Mouse (Mus musculus) cerebellum, postnatal 14 days (tissue): ENCODE data around the gene Pknox2.

ENCODE experiments used
- DNase-seq, 2 experiments: peaks; one replicate each; pipeline ENCODE4 v3.0.0; 2021; ENCODE audit warnings: mixed read lengths in 2 of 2

The Pknox2 gene

GRCm38 (mm10) chr9:37147359-37147685, at the start of gene Pknox2:
TSS of gene Pknox2 (minus strand) at chr9:37147407.
- DNase-seq, result peak; percentile 94

GRCm38 (mm10) chr9:37188024-37188423, 40.8 kb upstream of the Pknox2 start:
- no peak for DNase-seq

DNA sequence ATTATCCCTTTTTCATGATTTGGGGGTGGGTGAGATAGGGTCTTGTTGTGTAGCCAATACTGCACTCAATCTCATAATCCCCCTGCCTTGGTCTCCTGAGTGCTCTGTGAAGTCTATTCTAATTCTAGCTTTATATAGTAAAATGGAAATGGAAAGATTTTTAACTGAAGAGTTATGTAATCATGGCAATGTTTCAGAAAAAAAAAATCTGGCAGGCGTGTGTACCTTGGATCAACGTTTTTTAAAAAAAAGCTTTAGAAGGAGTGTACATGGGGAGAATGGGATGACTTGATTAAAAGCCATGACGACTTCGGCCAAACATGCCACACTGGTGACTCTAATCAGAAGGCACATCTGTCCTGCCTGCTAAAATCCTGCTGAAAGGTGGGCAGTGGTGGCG, 40.2 kb upstream of the Pknox2 start:
- no peak for DNase-seq

DNA sequence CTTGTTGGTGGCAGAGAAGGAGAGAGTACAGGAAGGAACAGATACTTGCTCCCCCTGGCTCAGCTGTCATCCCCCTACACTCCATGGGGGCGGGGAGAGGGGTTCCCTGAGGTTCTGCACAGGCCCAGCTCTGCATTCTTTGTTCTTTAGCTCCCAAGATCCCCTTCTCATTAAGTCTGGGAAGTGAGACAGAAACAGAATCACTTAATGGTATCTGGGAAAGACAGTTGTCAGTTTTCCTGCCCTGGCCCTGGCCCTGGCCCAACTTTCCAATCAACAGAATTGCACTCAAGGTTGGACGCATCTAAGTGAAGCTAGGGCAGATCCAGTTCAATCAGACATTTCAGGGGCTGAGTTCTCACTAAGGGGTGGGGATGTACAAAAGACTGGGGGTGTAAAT, 36.0 kb upstream of the Pknox2 start:
- no peak for DNase-seq

DNA sequence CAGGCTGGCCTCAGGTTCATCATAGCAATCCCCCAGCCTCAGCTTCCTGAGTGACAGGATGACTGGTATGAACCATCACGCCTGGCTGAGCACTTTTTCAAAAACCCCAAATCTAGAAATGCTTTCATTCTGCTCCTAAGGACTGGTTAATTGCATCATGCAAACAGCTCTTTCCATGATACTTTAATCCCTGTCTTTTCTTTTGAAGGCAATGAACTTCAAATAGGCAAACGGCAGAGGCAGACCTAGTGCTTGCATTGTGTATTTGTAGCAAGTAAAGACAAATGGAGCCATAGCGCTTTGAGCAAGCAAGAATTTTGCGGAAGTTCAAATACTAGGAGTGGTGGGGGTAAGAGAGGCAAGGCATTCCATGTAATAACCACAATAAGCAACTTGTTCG, 34.4 kb upstream of the Pknox2 start:
- DNase-seq, result no peak

DNA sequence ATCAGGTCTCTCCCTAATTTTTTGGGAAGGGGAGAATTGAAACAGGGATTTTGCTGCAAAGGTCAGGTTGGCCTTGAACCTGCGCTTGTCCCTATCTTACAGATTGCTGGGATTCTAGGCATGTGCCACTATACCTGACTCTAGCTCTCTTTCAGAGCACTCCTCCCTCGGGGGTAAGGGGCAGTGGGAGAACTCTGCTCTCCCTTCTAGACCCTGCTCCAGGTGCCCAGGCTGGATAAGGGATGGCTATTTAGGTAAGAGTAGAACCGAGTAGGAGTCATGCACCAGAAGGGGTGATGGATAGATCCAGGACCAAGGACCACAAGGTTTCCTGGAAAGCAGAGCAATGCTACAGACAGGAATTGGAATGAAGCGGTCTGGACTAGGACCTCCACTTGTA, 32.4 kb upstream of the Pknox2 start:
- DNase-seq, result no peak

- DNase-seq, result no peak
Observed at GRCm38 (mm10) chr9:37178911-37179310, 31.7 kb upstream of the Pknox2 start.

- no peak for DNase-seq
Observed at GRCm38 (mm10) chr9:37177551-37177950, 30.3 kb upstream of the Pknox2 start.

DNA sequence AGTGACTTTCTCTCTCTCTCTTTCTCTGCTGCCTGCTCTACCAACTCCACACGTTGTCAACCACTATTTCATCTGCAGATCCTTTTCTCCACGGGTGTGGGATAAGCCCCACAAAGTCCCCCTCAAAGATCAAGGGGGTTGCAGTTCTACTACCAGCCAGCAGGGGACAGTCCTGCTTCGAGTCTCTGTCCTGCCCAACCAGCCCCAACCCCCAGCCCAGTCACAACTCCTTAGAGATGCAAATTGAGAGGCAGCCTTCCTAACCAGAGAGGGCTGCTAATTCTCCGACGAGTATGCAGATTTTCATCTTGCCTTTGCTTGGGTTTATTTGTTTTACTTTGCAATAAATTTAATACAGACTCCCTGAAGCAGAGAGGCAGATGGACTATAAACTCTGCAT, 29.9 kb upstream of the Pknox2 start:
- peak; percentile 53 to 74 for DNase-seq

DNA sequence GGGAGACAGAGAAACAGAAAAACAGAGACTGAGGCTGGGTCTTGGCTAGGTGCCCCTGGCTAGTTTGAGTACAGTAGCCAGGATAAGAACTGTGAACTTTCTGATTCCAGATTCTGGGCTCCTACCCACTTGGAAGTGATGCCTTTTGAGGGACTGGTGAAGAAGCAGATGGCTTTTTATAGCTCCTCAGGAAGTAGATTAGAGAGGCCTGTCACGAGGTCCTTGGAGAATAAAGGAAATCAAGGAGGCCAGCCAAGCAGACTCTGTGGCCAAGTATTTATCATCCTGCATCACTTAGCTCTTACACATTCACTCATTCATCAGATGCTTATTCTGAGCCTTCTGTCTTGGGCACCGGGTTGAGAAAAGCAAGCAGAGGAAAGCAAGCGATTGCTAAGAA, 28.8 kb upstream of the Pknox2 start:
- peak in 1 of 2 experiments; percentile 27 for DNase-seq

DNA sequence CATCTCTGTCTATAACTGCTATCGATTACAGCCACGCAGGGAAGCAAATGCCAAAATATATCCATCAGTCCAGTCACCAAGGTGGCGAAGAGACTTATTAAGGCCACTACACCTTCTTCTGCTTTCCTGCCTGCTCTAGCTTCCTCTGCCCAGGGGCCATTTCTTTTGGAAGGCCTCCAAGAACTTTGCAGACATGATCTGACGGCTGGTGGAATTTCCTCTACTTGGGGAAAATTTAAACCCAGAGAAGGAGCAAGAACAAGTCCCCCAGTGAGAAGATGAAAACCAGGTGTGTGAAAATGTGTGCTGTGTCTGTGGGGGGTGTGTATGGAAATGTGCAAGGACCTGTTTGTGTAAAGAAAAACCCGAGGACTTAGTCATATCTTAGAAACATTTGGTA, 26.2 kb upstream of the Pknox2 start:
- DNase-seq, result peak; percentile 27 to 50

DNA sequence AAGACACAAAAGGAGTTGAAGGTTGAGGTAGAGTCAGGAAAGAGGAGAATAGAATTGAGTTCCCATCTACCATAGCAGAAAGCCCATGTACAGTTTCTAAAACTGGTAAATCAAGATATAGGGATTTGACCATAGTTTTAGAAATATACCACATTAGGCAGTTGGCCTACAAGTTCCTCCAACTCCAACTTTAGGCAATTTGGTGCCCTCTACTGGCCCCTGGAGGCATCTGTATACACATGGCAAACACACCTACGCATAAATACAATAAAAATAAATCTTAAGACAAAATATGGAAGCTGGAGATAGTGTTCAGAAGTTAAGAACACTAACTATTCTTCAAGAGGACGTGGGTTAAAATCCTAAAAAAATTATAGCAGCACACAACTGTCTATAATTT, 19.7 kb upstream of the Pknox2 start:
- peak in 1 of 2 experiments; percentile 45 for DNase-seq

DNA sequence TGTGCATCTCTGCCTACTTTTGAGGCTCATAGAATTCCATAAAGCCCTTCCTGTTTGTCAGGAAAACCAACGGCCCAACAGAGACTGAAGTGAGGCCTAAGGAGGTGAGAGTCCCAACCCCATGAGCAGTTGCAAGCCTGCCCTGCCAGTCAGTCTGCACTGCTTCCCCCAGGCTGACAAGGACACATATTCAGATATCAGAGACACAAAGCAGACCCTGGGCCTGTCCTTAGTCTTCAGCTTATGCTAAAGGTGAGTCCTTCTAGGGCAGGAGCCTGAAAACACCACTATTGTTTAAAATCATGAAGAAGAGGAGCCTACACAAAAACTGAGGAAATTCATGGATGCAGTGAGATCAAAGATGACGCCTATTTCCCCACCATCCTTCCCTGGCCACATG, 13.5 kb upstream of the Pknox2 start:
- DNase-seq, result no peak

- DNase-seq, result peak in 1 of 2 experiments; percentile 17
Observed at GRCm38 (mm10) chr9:37147886-37148285, 679 bp upstream of the Pknox2 start.

- peak; percentile 74 to 75 for DNase-seq
Observed at GRCm38 (mm10) chr9:37146603-37147358, 426 bp downstream of the Pknox2 start.

DNA sequence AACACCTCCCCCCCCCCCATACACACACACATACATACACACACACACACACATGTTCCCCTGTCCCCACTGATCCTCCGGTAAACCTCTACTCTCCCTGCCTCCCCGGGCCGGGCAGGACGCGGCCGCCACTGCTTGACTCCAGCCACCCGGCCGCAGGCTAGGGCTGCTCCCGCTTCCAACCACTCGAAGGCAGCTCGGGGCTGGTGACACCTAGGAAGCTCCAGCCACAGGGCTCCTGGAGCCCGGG, 929 bp downstream of the Pknox2 start:
- no peak for DNase-seq

GRCm38 (mm10) chr9:37145616-37146352, 1.4 kb downstream of the Pknox2 start:
- DNase-seq, result peak; percentile 58 to 62

DNA sequence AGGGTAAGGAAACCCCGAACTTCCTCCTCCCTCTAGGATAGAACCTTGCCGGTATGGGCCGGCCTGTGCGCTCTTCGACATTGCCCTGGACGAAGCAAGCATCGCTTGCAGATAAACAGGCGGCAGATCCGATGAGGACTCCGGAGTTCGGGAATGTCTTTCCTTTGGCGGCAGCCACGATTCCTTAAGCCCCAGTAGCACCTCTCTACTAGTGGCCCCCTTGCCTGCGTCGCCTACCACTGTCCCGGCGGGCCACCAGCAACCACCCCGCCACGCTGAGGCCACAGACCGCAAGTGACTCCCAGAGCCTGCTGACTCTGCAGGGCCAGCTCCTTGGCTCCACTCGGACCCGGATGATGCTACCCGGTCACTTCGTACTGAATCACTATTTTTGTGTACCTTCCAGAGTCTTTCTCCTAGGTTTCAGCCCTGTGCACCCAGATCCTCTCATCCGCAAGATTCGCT, 2.0 kb downstream of the Pknox2 start:
- DNase-seq, result peak; percentile 58 to 61

GRCm38 (mm10) chr9:37144696-37145095, 2.5 kb downstream of the Pknox2 start:
- no peak for DNase-seq

DNA sequence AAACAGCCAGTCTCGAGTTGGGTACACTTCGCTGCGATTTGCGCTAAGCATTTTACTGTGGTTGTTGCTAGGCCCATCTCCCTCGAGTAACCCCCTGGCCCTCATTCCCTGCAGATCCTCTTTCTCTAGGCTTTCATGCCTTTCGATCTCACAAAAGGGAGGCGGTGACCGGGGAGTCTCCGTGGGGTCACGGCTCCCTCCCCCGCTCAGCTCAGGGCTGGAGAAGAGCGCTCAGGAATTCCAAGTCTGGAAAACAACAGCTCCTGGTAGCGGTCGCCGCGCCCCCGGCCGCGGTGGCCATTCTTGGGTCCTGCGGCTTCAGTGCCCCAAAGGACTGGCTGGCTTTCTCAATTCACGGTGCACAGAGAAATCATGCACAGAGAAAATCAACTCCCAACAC, 3.0 kb downstream of the Pknox2 start:
- DNase-seq, result peak; percentile 54 to 62

DNA sequence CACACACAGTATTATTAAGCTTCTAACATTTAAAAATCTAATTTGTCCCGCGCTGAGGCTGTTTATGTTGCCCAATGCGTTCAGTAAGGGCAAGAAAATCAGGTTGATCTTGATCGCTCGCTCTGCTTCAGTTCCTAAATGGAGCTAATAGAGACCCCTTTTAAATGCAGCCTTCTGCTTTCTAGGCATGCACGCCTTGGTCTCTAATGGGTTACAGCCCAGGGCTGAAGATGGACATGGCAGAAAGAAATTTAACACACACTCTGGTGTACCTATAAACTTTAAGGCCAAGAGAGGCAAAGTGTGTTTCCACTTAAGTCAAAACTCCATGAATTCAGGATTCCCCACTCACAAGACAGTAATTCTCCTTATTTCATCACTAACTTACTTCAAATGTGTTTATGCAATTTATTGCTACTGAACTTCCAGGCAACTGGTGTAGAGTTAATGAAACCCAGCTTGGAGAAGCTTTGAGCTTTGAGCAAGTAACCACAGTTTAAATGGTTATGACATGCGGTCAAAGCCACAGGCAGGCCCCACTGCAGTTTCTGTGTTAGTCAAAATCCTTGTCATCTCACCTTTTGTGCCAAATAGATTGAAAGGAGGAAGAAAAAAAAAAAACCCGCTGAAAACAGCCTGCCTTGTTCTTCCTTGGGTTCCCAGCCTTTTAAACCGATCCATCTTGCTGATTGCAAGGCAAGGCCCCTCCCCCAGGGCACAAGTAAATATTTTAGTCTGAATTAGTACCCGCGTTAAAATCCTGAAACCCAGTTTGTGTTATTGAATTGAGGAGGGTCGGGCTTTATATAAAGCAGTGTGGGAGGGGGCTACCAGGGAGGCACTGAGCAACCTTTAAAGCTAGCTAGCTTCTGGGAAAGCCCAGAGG, 3.9 kb downstream of the Pknox2 start:
- no peak for DNase-seq

DNA sequence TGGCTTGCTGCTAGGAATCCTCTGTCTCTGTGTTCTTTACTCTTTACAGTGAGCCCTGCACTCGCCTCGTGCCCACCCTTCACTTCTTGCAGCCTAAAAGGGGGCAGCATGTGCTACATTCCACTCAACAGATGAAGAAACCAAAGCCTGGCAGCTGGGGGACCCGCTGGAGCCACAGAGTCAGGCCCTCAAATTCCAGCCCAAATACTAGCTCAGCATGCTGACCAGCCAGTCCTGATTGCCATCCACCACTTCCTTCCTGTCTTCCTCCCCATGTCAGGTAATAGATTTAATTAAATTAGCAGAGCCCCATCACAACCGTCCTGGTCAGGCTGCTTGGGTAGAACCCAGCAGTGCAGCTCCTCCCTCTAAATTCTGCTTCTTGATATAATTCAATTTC, 5.1 kb downstream of the Pknox2 start:
- no peak for DNase-seq

- no peak for DNase-seq
Observed at GRCm38 (mm10) chr9:37140464-37141181, 6.6 kb downstream of the Pknox2 start.
